Mouse (Mus musculus) spleen, adult 12 weeks (tissue): Measurements from ENCODE around the gene Ear2.
"Not testable (repeated sequence)": the region's sequence is repeated elsewhere in the genome, so short reads cannot be mapped to it uniquely, and the experiment has no call there.

Source experiments
- DNase-seq: peaks from one replicate; pipeline ENCODE4 v3.0.0; 2022; ENCODE audit warnings: low spot score

Ear2 gene

DNA sequence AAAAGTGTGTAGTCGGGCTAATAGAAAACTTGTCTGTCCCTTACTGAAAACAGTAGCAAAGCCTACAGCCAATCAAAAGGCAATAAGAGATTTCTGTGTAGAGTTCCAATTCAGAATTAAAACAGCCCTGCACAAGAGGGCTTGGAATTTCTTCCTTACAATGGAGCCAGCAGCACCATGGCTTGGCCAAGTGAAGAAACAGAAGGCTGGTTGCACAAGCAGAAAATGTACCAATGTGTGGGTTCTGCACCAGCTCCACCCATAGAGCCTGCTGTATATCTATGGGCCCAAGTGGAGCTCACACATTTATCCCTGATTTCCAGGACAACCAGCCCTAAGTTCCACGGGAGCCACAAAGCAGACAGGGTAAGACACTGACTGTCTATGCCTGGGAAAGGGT, at the start of gene Ear2:
Gene Ear2, plus strand, starts transcription at position 301 of the 400 bp plus-strand sequence.
- DNase-seq = not testable (repeated sequence)

GRCm38 (mm10) chr14:44067879-44068278, 34.6 kb upstream of the Ear2 start:
- not testable (repeated sequence) for DNase-seq

GRCm38 (mm10) chr14:44070595-44070994, 31.9 kb upstream of the Ear2 start:
- DNase-seq = not testable (repeated sequence)

- DNase-seq = not testable (repeated sequence)
Measured at GRCm38 (mm10) chr14:44077785-44078341, 24.6 kb upstream of the Ear2 start.

- not testable (repeated sequence) for DNase-seq
Measured at GRCm38 (mm10) chr14:44086588-44086987, 15.9 kb upstream of the Ear2 start.

GRCm38 (mm10) chr14:44087535-44087934, 14.9 kb upstream of the Ear2 start:
- DNase-seq = not testable (repeated sequence)

GRCm38 (mm10) chr14:44091524-44091923, 10.9 kb upstream of the Ear2 start:
- DNase-seq = not testable (repeated sequence)

DNA sequence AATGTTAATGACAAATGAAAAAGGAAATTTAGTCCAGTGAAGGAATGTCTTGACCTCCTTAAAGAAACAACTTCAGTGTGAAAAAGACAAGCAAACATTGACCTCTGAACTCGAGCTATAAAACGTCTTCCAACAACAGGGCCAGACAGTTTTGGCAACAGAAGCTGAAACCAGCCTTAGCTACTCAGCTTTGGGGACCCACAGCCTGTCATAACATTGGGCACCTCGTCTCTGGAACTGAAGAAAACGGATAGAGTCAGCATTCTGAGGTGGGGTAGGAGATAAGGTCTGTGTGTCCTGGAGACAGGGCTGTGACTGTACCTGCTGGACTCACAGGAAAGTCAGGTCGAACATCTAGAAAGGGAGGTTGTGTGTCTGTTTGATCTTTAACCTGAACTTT, 8.0 kb upstream of the Ear2 start:
- not testable (repeated sequence) for DNase-seq

- not testable (repeated sequence) for DNase-seq
Measured at GRCm38 (mm10) chr14:44100030-44100429, 2.4 kb upstream of the Ear2 start.

- no peak for DNase-seq
Measured at GRCm38 (mm10) chr14:44110981-44111380, 8.5 kb downstream of the Ear2 start.

DNA sequence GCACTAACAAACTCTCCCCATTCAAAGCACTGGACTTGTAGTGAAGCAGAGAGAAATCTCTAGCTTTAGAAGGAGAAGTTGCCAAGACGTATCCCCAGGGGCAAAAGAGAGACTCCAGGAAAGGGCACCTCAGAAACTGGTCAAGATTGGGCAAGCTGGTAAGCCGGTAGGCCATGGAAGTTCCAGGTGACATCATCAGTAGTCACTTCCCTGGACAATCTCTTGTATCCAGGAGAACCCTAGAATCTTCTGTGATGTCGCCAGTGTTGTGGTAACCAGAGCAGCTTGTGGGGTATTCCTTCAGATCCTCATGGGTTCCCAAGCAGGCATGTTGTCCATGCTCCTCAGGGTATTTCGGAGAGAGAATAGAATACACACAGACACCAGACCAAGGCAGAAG, 21.1 kb downstream of the Ear2 start, which contains the start of gene Gm3327:
Gene Gm3327, plus strand, starts transcription at position 301 of the 400 bp plus-strand sequence.
- not testable (repeated sequence) for DNase-seq
